In genomic region chr11:120378611-120379540, GRCm38 (mm10) we compare ENCODE assay signal across 7 mouse cellular contexts. TPM values are rescaled to one million over a fixed set of nuclear protein-coding genes. Genes with fewer than 3 reads are reported as not detected.
DNase-seq lines count a peak whose midpoint lies in the region; ATAC-seq lines count a peak whose summit lies in the region.

Gene Faap100 (minus strand): TSS chr11:120378764.

- peak within 1 kb of the TSS; percentile 59 for H3K27ac ChIP-seq in intestine, embryonic 16.5 days (ENCODE audit: low read length)
- H3K27ac ChIP-seq in midbrain, embryonic 11.5 days (ENCODE audit: low read depth, low read length): peak within 1 kb of the TSS; percentile 35; the same call in 1 of the 2 replicates

- DNase-seq in adrenal gland, adult 8-10 months: peak; percentile 89
- DNase-seq in embryo, embryonic 9.5 days (ENCODE audit: extremely low spot score): peak; percentile 88
- DNase-seq in gastrocnemius, postnatal 4 days (ENCODE audit: low spot score in 2 of 2): peak; percentile 82 to 90
- peak; percentile 84 to 86 for DNase-seq in left cerebral cortex, postnatal 36 days (ENCODE audit: low spot score in 2 of 2)
- peak; percentile 99 for DNase-seq in midbrain, embryonic 11.5 days (ENCODE audit: low spot score, missing footprints)
- DNase-seq in skeletal muscle tissue, adult 2 months (ENCODE audit: low read depth, low spot score): peak; percentile 95

- intact Hi-C loops in left cerebral cortex, postnatal 36 days (cut with DNase I): no loop called here

- H3K4me1 ChIP-seq in intestine, embryonic 16.5 days (ENCODE audit: control insufficient read depth, insufficient read depth, low read length): peaks cover 16% of the 10 kb centered on the region
- peaks cover 16% of the 10 kb centered on the region for H3K4me1 ChIP-seq in midbrain, embryonic 11.5 days (ENCODE audit: control insufficient read depth, insufficient read depth, low read length)

- peaks cover 18% of the 10 kb centered on the region for H3K36me3 ChIP-seq in intestine, embryonic 16.5 days (ENCODE audit: control insufficient read depth, insufficient read depth, low read length)
- H3K36me3 ChIP-seq in midbrain, embryonic 11.5 days (ENCODE audit: control insufficient read depth, insufficient read depth, low read length): peaks cover 10% of the 10 kb centered on the region; the same call in 1 of the 2 replicates

- H3K4me2 ChIP-seq in intestine, embryonic 16.5 days (ENCODE audit: low read depth, low read length): peak within 1 kb of the TSS; percentile 88
- H3K4me2 ChIP-seq in midbrain, embryonic 11.5 days: peak within 1 kb of the TSS; percentile 98

- H3K4me3 ChIP-seq in intestine, embryonic 16.5 days (ENCODE audit: low read length): peak within 1 kb of the TSS; percentile 86
- peak within 1 kb of the TSS; percentile 88 for H3K4me3 ChIP-seq in midbrain, embryonic 11.5 days (ENCODE audit: low read depth, low read length)

- WGBS in intestine, embryonic 16.5 days: 7% methylated on average over 54 of the region's 54 CpGs
- WGBS in midbrain, embryonic 11.5 days: 11% methylated on average over 53 of the region's 54 CpGs

- H3K9ac ChIP-seq in intestine, embryonic 16.5 days (ENCODE audit: low read depth, low read length): peak within 1 kb of the TSS; percentile 82
- peak within 1 kb of the TSS; percentile 81 for H3K9ac ChIP-seq in midbrain, embryonic 11.5 days (ENCODE audit: low read length)

- no peaks in the 10 kb centered on the region for H3K9me3 ChIP-seq in intestine, embryonic 16.5 days (ENCODE audit: control insufficient read depth, low read length)
- H3K9me3 ChIP-seq in midbrain, embryonic 11.5 days (ENCODE audit: control insufficient read depth, low read length): no peaks in the 10 kb centered on the region

- H3K27me3 ChIP-seq in intestine, embryonic 16.5 days (replicated peaks; ENCODE audit: control insufficient read depth, insufficient read depth, low read length): no peaks in the 10 kb centered on the region
- no peaks in the 10 kb centered on the region for H3K27me3 ChIP-seq in midbrain, embryonic 11.5 days (ENCODE audit: control insufficient read depth, insufficient read depth, low read length)

- peak; percentile 90 for ATAC-seq in intestine, embryonic 16.5 days
- peak; percentile 93 for ATAC-seq in midbrain, embryonic 11.5 days (ENCODE audit: low FRiP score)

RNA-seq across cellular contexts. Expression of gene Faap100, which starts in this region (rescaled TPM):
- total RNA-seq in adrenal gland, adult 8-10 months (2022): 10 to 100 TPM; 18.4 to 39.6 (median 33.4) TPM
- total RNA-seq in gastrocnemius, postnatal 4 days (2021): 10 to 100 TPM; 16.7 to 16.9 TPM
- 26.6 and 28.6 TPM in 2 replicates for polyA plus RNA-seq in intestine, embryonic 16.5 days (2015; fragmentation: Nextera tagmentation; extraction: Ambion mirVana)
- total RNA-seq in left cerebral cortex, postnatal 36 days (2021): 10 to 100 TPM; 12.8 to 16.4 TPM
- 25.3 and 29.2 TPM in 2 replicates for polyA plus RNA-seq in midbrain, embryonic 11.5 days (2014; fragmentation: Nextera tagmentation; extraction: Ambion mirVana)

Comparison
In these comparisons a context has a peak if more than half of its experiments do, and no peak if none do; other contexts are left out.
1. Peak in every context shown above with its lines: DNase-seq, ATAC-seq, H3K4me3 ChIP-seq and H3K27ac ChIP-seq.